Mouse (Mus musculus): Measurements from ENCODE around the gene 1700067K01Rik. TPM values are rescaled to one million over a fixed set of nuclear protein-coding genes. Genes with fewer than 3 reads are reported as not detected.
"Not testable (repeated sequence)": the region's sequence is repeated elsewhere in the genome, so short reads cannot be mapped to it uniquely, and the experiment has no call there.

Gene 1700067K01Rik
- polyA plus RNA-seq, 1 experiment, result 0.29 TPM

GRCm38 (mm10) chr8:83999057-83999705, 2.1 kb upstream of the 1700067K01Rik start:
- H3K79me2 ChIP-seq (ENCODE audit: control insufficient read depth, insufficient read depth), result no peaks in the 10 kb centered on the region
- no peaks in the 10 kb centered on the region for H3K36me3 ChIP-seq (ENCODE audit: control insufficient read depth, insufficient read depth)
- peak overlapping the region; percentile 92 for H3K4me2 ChIP-seq (ENCODE audit: low read depth)
- peak overlapping the region; percentile 26 for H3K4me3 ChIP-seq
- TF ChIP-seq MYOD1 (IDR thresholded peaks at IDR 0.05; ENCODE audit: control insufficient read depth in 1 of 3, insufficient read length in 2 of 3, low read depth in 2 of 3) (peak in 1 of 3 experiments; percentile 14), POLR2A (IDR thresholded peaks at IDR 0.05; ENCODE audit: insufficient read length, low read depth) (no peak)
- H3ac ChIP-seq (ENCODE audit: control insufficient read depth, insufficient read length), result peak overlapping the region; percentile 86
- no peaks in the 10 kb centered on the region for H3K27me3 ChIP-seq (ENCODE audit: control insufficient read depth, insufficient read depth, insufficient read length)

GRCm38 (mm10) chr8:83999825-84000224, 1.5 kb upstream of the 1700067K01Rik start:
- TF ChIP-seq POLR2AphosphoS2 (IDR thresholded peaks at IDR 0.05; ENCODE audit: insufficient read length, low read depth) (peak; percentile 2), TCF12 (IDR thresholded peaks at IDR 0.05; ENCODE audit: insufficient read depth, poor library complexity, severe bottlenecking) (no peak)
- H3ac ChIP-seq (ENCODE audit: control insufficient read depth, insufficient read length), result no peak overlapping the region
- H3K4me2 ChIP-seq (ENCODE audit: low read depth), result no peak overlapping the region
- no peaks in the 10 kb centered on the region for H3K79me2 ChIP-seq (ENCODE audit: control insufficient read depth, insufficient read depth)
- H3K4me3 ChIP-seq, result no peak overlapping the region
- no peaks in the 10 kb centered on the region for H3K36me3 ChIP-seq (ENCODE audit: control insufficient read depth, insufficient read depth)
- H3K27me3 ChIP-seq (ENCODE audit: control insufficient read depth, insufficient read depth, insufficient read length), result no peaks in the 10 kb centered on the region

- Histone ChIP-seq H3K79me2 (ENCODE audit: control insufficient read depth, insufficient read depth) (no peaks in the 10 kb centered on the region), H3K4me3 (peak overlapping the region; percentile 30), H3K36me3 (ENCODE audit: control insufficient read depth, insufficient read depth) (no peaks in the 10 kb centered on the region), H3K27me3 (ENCODE audit: control insufficient read depth, insufficient read depth, insufficient read length) (no peaks in the 10 kb centered on the region), H3K4me2 (ENCODE audit: low read depth) (peak overlapping the region; percentile 92), H3ac (ENCODE audit: control insufficient read depth, insufficient read length) (no peak overlapping the region)
- TF ChIP-seq CEBPB (IDR thresholded peaks at IDR 0.05; ENCODE audit: insufficient read depth, poor library complexity, severe bottlenecking), result no peak
- no peak for TF ChIP-seq POLR2A (IDR thresholded peaks at IDR 0.05; ENCODE audit: insufficient read length, low read depth)
- TF ChIP-seq SRF (IDR thresholded peaks at IDR 0.05; ENCODE audit: control insufficient read depth, insufficient read length, low read depth), result no peak
- no peak for TF ChIP-seq REST (IDR thresholded peaks at IDR 0.05; ENCODE audit: insufficient read depth, insufficient read length)
- TF ChIP-seq MYOG (IDR thresholded peaks at IDR 0.05; ENCODE audit: control insufficient read depth in 1 of 3, insufficient read depth in 1 of 3, insufficient read length in 2 of 3, low read depth in 2 of 3), result no peak
- TF ChIP-seq MAX (IDR thresholded peaks at IDR 0.05; ENCODE audit: low read depth), result no peak
- TF ChIP-seq TCF12 (IDR thresholded peaks at IDR 0.05; ENCODE audit: insufficient read depth, poor library complexity, severe bottlenecking), result no peak
Observed at GRCm38 (mm10) chr8:84002957-84003611, 1.8 kb downstream of the 1700067K01Rik start.

GRCm38 (mm10) chr8:84003612-84004246, 2.4 kb downstream of the 1700067K01Rik start:
- Histone ChIP-seq H3ac (ENCODE audit: control insufficient read depth, insufficient read length) (peak overlapping the region; percentile 19), H3K4me2 (ENCODE audit: low read depth) (peak overlapping the region; percentile 92), H3K4me3 (peak overlapping the region; percentile 30), H3K79me2 (ENCODE audit: control insufficient read depth, insufficient read depth) (no peaks in the 10 kb centered on the region), H3K36me3 (ENCODE audit: control insufficient read depth, insufficient read depth) (no peaks in the 10 kb centered on the region), H3K27me3 (ENCODE audit: control insufficient read depth, insufficient read depth, insufficient read length) (no peaks in the 10 kb centered on the region)
- TF ChIP-seq TCF3 (IDR thresholded peaks at IDR 0.05; ENCODE audit: insufficient read length, low read depth) (no peak), USF1 (IDR thresholded peaks at IDR 0.05; ENCODE audit: low read depth) (no peak)

GRCm38 (mm10) chr8:84004533-84005201, 3.4 kb downstream of the 1700067K01Rik start:
- TF ChIP-seq TCF12 (IDR thresholded peaks at IDR 0.05; ENCODE audit: insufficient read depth, poor library complexity, severe bottlenecking) (no peak), SRF (IDR thresholded peaks at IDR 0.05; ENCODE audit: control insufficient read depth, insufficient read length, low read depth) (peak; percentile 44), POLR2A (IDR thresholded peaks at IDR 0.05; ENCODE audit: insufficient read length, low read depth) (peak; percentile 47), POLR2AphosphoS2 (IDR thresholded peaks at IDR 0.05; ENCODE audit: insufficient read length, low read depth) (peak; percentile 68)
- Histone ChIP-seq H3K79me2 (ENCODE audit: control insufficient read depth, insufficient read depth) (no peaks in the 10 kb centered on the region), H3K36me3 (ENCODE audit: control insufficient read depth, insufficient read depth) (no peaks in the 10 kb centered on the region), H3K27me3 (ENCODE audit: control insufficient read depth, insufficient read depth, insufficient read length) (no peaks in the 10 kb centered on the region), H3K4me2 (ENCODE audit: low read depth) (peak overlapping the region; percentile 92), H3K4me3 (peak overlapping the region; percentile 30), H3ac (ENCODE audit: control insufficient read depth, insufficient read length) (peak overlapping the region; percentile 19)

- H3K79me2 ChIP-seq (ENCODE audit: control insufficient read depth, insufficient read depth); H3K27me3 ChIP-seq (ENCODE audit: control insufficient read depth, insufficient read depth, insufficient read length); H3K36me3 ChIP-seq (ENCODE audit: control insufficient read depth, insufficient read depth); H3ac ChIP-seq (ENCODE audit: control insufficient read depth, insufficient read length): not testable (repeated sequence)
- Histone ChIP-seq H3K4me3 (peak overlapping the region; percentile 30), H3K4me2 (ENCODE audit: low read depth) (peak overlapping the region; percentile 92)
Observed at GRCm38 (mm10) chr8:84005502-84005901, 4.2 kb downstream of the 1700067K01Rik start.

All from myocyte (in vitro differentiated cells).